Mouse (Mus musculus): ENCODE measurements at regions not wholly inside any gene's neighbourhood (a gene's known extent, or its start where the extent isn't known, plus 50 kb on each side); places are given as distances from the start of the nearest gene placed in this dataset.

DNA sequence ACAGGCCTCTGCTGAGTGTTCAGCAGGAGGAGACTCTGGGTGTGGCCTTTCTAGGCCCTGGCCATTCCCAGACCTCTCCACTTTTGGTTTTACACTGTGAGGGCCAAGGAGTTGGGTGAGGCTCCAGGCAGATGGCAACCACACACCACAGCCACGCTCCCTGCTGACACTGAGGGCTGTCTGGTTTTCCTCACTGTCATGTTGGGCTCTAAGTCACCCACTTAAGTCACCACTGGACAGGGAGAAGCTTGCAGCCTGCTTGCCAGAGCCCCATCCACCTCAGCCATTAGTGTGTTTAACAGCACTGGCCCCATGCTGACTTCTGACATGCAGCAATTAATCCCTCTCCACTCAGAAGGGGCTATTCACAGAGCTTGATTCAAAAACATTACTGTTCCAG is 170.6 kb downstream of the Sec61b start:
- H3K4me3 ChIP-seq (ENCODE audit: control insufficient read depth, insufficient read depth, low read length), result no peak overlapping the region
- no peak for DNase-seq
- no peaks in the 10 kb centered on the region for H3K27me3 ChIP-seq (ENCODE audit: control insufficient read depth, insufficient read depth, low read length)
- H3K4me1 ChIP-seq (replicated peaks; ENCODE audit: control insufficient read depth, insufficient read depth, low read length), result no peaks in the 10 kb centered on the region
- TF ChIP-seq CTCF (IDR thresholded peaks at IDR 0.05; ENCODE audit: borderline replicate concordance, control insufficient read depth, extremely low read depth, insufficient read depth, low read length, poor library complexity) (no peak), POLR2A (IDR thresholded peaks at IDR 0.05; ENCODE audit: control insufficient read depth, extremely low read depth, insufficient read depth, low read length, poor library complexity) (no peak)
- H3K36me3 ChIP-seq (ENCODE audit: control insufficient read depth, insufficient read depth, low read length), result no peaks in the 10 kb centered on the region
- H3K27ac ChIP-seq (ENCODE audit: control insufficient read depth, insufficient read depth, low read length), result no peak overlapping the region
- 65% methylated on average over 1 of the region's 1 CpGs for WGBS

DNA sequence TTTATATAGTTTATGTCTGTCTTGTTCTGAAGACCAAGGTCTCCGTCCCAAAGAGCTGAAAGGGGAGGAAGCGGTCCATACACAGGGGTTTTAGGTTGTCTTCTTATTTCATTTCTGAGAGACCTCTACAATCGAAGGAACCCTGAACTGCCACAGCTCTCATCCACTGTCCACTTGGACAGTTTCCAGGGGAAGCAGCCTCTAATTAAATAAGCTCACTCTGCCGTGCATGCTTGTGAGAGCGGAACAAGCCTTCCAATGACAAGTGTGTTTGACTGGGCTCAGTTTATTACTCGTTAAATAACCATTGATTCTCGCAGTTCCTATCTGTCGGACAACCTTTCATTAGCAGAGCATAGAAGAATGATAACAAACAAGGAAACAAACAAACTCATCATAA is 174.2 kb downstream of the Sec61b start:
- Histone ChIP-seq H3K4me3 (ENCODE audit: control insufficient read depth, insufficient read depth, low read length) (no peak overlapping the region), H3K27ac (ENCODE audit: control insufficient read depth, insufficient read depth, low read length) (no peak overlapping the region), H3K36me3 (ENCODE audit: control insufficient read depth, insufficient read depth, low read length) (no peaks in the 10 kb centered on the region), H3K4me1 (replicated peaks; ENCODE audit: control insufficient read depth, insufficient read depth, low read length) (no peaks in the 10 kb centered on the region), H3K27me3 (ENCODE audit: control insufficient read depth, insufficient read depth, low read length) (no peaks in the 10 kb centered on the region)
- TF ChIP-seq CTCF (IDR thresholded peaks at IDR 0.05; ENCODE audit: borderline replicate concordance, control insufficient read depth, extremely low read depth, insufficient read depth, low read length, poor library complexity) (no peak), POLR2A (IDR thresholded peaks at IDR 0.05; ENCODE audit: control insufficient read depth, extremely low read depth, insufficient read depth, low read length, poor library complexity) (no peak)
- 91% methylated on average over 8 of the region's 8 CpGs for WGBS
- no peak for DNase-seq

DNA sequence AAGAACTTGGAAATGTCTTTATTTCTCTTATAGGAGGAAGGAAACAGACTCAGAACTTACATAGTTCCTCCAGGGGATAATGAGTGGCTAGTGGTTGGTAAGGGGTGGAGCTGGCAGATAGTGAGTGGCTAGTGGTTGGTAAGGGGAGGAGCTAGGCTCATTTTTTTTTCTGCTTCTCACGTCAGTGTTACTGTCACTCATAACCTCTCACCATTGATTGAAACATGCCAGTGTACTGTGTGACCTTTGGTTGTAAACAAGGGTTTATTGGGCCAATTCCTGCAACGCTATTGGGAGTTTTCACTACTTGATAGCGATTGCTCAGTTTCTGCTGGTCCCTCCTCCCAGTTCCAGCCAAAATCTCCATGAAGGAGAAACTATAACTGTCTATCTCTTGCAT is 175.5 kb downstream of the Sec61b start:
- Histone ChIP-seq H3K4me3 (ENCODE audit: control insufficient read depth, insufficient read depth, low read length) (no peak overlapping the region), H3K4me1 (replicated peaks; ENCODE audit: control insufficient read depth, insufficient read depth, low read length) (no peaks in the 10 kb centered on the region), H3K27me3 (ENCODE audit: control insufficient read depth, insufficient read depth, low read length) (no peaks in the 10 kb centered on the region), H3K27ac (ENCODE audit: control insufficient read depth, insufficient read depth, low read length) (no peak overlapping the region), H3K36me3 (ENCODE audit: control insufficient read depth, insufficient read depth, low read length) (no peaks in the 10 kb centered on the region)
- DNase-seq, result no peak
- WGBS, result 76% methylated on average over 3 of the region's 3 CpGs
- TF ChIP-seq CTCF (IDR thresholded peaks at IDR 0.05; ENCODE audit: borderline replicate concordance, control insufficient read depth, extremely low read depth, insufficient read depth, low read length, poor library complexity) (no peak), POLR2A (IDR thresholded peaks at IDR 0.05; ENCODE audit: control insufficient read depth, extremely low read depth, insufficient read depth, low read length, poor library complexity) (no peak)

DNA sequence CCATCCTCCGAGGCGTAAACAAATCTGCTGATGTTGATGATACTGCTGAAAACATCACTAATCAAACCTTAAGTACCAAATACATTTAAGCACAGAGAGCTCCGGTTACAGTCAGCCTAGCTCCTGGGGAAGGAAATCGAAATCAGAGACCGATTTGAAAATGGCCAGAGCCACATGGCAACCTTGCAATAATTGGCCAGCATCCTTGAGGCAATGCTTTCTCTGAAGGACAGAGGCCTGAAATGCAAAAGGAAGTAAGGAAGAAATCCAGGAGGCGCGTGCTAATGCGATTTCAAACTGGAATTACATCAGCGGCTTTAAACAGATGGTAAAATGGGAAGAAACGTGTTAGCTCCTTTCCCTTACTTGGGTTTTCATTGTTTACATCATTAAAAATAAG is 177.1 kb downstream of the Sec61b start:
- Histone ChIP-seq H3K4me1 (replicated peaks; ENCODE audit: control insufficient read depth, insufficient read depth, low read length) (no peaks in the 10 kb centered on the region), H3K4me3 (ENCODE audit: control insufficient read depth, insufficient read depth, low read length) (no peak overlapping the region), H3K36me3 (ENCODE audit: control insufficient read depth, insufficient read depth, low read length) (no peaks in the 10 kb centered on the region), H3K27me3 (ENCODE audit: control insufficient read depth, insufficient read depth, low read length) (no peaks in the 10 kb centered on the region), H3K27ac (ENCODE audit: control insufficient read depth, insufficient read depth, low read length) (no peak overlapping the region)
- no peak for TF ChIP-seq POLR2A (IDR thresholded peaks at IDR 0.05; ENCODE audit: control insufficient read depth, extremely low read depth, insufficient read depth, low read length, poor library complexity)
- TF ChIP-seq CTCF (IDR thresholded peaks at IDR 0.05; ENCODE audit: borderline replicate concordance, control insufficient read depth, extremely low read depth, insufficient read depth, low read length, poor library complexity), result no peak
- WGBS, result 94% methylated on average over 10 of the region's 10 CpGs
- no peak for DNase-seq

DNA sequence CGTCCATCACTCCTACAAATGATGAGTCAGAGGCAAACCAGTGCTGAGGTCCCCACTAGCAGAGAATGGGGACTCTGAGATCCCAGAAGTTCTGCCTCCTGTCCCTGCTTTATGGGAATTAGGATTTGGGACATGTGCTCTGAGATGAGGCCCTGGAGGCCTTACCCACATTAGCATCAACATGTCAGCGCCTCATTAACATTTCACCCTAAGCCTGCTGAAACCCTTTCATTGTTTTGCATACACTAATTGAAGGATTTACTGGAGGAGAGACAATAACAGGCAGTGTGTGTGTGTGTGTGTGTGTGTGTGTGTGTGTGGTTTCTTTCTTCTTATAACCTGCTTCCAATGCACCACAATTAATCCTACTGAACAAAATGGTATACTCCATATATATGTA is 178.7 kb downstream of the Sec61b start:
- DNase-seq, result no peak
- no peak overlapping the region for H3K27ac ChIP-seq (ENCODE audit: control insufficient read depth, insufficient read depth, low read length)
- H3K27me3 ChIP-seq (ENCODE audit: control insufficient read depth, insufficient read depth, low read length), result no peaks in the 10 kb centered on the region
- no peaks in the 10 kb centered on the region for H3K4me1 ChIP-seq (replicated peaks; ENCODE audit: control insufficient read depth, insufficient read depth, low read length)
- H3K36me3 ChIP-seq (ENCODE audit: control insufficient read depth, insufficient read depth, low read length), result no peaks in the 10 kb centered on the region
- TF ChIP-seq POLR2A (IDR thresholded peaks at IDR 0.05; ENCODE audit: control insufficient read depth, extremely low read depth, insufficient read depth, low read length, poor library complexity) (no peak), CTCF (IDR thresholded peaks at IDR 0.05; ENCODE audit: borderline replicate concordance, control insufficient read depth, extremely low read depth, insufficient read depth, low read length, poor library complexity) (no peak)
- 94% methylated on average over 2 of the region's 2 CpGs for WGBS
- no peak overlapping the region for H3K4me3 ChIP-seq (ENCODE audit: control insufficient read depth, insufficient read depth, low read length)

DNA sequence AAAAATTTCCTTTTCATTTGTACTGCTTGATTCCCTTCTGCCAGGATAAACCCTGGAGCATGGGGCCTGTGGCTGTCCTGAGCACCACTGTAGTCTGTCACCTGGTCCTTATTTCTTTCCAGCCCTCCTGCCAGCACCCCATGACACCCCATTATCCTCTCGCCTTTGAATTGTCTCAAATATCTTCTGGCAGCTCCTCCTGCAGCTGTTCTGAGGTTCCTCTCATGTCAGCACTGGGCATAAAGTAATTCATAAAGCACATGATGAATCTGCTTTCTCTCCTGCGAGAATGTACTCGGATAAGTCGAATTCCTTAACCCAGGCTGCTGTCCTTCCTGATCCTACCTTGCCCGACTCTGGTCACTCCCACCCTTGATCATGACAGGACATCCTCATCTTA is 195.1 kb downstream of the Sec61b start:
- Histone ChIP-seq H3K27ac (ENCODE audit: control insufficient read depth, insufficient read depth, low read length) (no peak overlapping the region), H3K36me3 (ENCODE audit: control insufficient read depth, insufficient read depth, low read length) (no peaks in the 10 kb centered on the region), H3K4me1 (replicated peaks; ENCODE audit: control insufficient read depth, insufficient read depth, low read length) (no peaks in the 10 kb centered on the region), H3K4me3 (ENCODE audit: control insufficient read depth, insufficient read depth, low read length) (no peak overlapping the region), H3K27me3 (ENCODE audit: control insufficient read depth, insufficient read depth, low read length) (no peaks in the 10 kb centered on the region)
- TF ChIP-seq POLR2A (IDR thresholded peaks at IDR 0.05; ENCODE audit: control insufficient read depth, extremely low read depth, insufficient read depth, low read length, poor library complexity) (no peak), CTCF (IDR thresholded peaks at IDR 0.05; ENCODE audit: borderline replicate concordance, control insufficient read depth, extremely low read depth, insufficient read depth, low read length, poor library complexity) (no peak)
- 95% methylated on average over 5 of the region's 5 CpGs for WGBS
- DNase-seq, result no peak

DNA sequence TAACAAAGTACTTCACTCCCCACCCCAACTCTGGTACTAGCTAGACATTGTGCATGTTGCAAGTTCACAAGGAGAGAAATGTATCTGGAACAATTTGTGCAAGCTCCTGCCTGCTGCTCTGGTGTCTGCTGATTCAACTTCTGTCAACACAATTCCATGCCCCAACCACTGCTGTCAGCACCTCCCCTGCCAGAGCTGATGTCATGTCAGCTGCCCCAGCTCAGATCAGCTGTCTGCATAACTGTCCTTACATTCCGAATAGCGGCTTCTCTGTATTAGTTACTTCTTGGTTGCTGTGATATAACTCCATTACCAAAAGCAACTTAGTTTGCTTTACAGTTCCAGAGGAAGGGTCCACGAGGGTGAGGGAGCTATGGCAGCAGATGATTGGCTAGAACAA is 196.0 kb downstream of the Sec61b start:
- no peaks in the 10 kb centered on the region for H3K36me3 ChIP-seq (ENCODE audit: control insufficient read depth, insufficient read depth, low read length)
- WGBS, result 77% methylated on average over 3 of the region's 3 CpGs
- no peaks in the 10 kb centered on the region for H3K27me3 ChIP-seq (ENCODE audit: control insufficient read depth, insufficient read depth, low read length)
- no peak overlapping the region for H3K27ac ChIP-seq (ENCODE audit: control insufficient read depth, insufficient read depth, low read length)
- TF ChIP-seq POLR2A (IDR thresholded peaks at IDR 0.05; ENCODE audit: control insufficient read depth, extremely low read depth, insufficient read depth, low read length, poor library complexity) (no peak), CTCF (IDR thresholded peaks at IDR 0.05; ENCODE audit: borderline replicate concordance, control insufficient read depth, extremely low read depth, insufficient read depth, low read length, poor library complexity) (no peak)
- H3K4me1 ChIP-seq (replicated peaks; ENCODE audit: control insufficient read depth, insufficient read depth, low read length), result no peaks in the 10 kb centered on the region
- no peak for DNase-seq
- no peak overlapping the region for H3K4me3 ChIP-seq (ENCODE audit: control insufficient read depth, insufficient read depth, low read length)
